23 mouse cellular contexts compared by ENCODE assay signal in the genomic region with DNA sequence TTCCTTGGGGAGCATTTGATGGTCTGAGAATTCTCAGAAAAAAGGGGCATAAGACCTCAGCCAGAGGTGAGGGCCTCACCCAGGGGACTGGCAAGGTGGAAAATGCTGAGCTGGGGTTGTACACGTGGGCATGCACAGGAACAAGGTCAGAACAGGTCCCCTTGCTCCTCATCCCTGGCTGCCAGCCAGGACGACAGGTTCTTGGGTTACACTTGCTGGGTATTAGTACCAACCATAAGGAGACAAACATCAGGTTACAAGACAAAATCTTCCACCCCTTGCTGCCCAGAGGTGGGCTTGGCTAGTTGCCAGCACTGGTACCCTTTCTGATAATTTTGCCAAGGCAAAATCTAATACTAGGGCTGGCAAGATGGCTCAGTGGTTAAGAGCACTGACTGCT. TPM values are rescaled to one million over a fixed set of nuclear protein-coding genes. Genes with fewer than 3 reads are reported as not detected.
DNase-seq lines count a peak whose midpoint lies in the region; ATAC-seq and TF ChIP-seq lines count a peak whose summit lies in the region.
"Had no signal": no experiment of that assay in that cellular context is flagged by ENCODE, and none has a peak within 500 bp of the region (broad histone marks: within the 10 kb centered on the region; RNA-seq: fewer than 3 reads in every experiment).

No protein-coding gene starts in this region.

- no peak for DNase-seq in embryonic facial prominence, embryonic 10.5 days (ENCODE audit: low spot score)
- DNase-seq in heart, postnatal 4 days: peak; percentile 15
- no peak for DNase-seq in limb, embryonic 10.5 days (ENCODE audit: low spot score)
- no peak for DNase-seq in lung, adult 2 months
- DNase-seq: forebrain, postnatal 0 days; heart, postnatal 10 days; kidney, adult 9 months; kidney, postnatal 25 days had no signal

- H3K27me3 ChIP-seq in embryonic facial prominence, embryonic 12.5 days: no peaks in the 10 kb centered on the region
- no peaks in the 10 kb centered on the region for H3K27me3 ChIP-seq in embryonic facial prominence, embryonic 10.5 days (replicated peaks; ENCODE audit: low read depth, poor library complexity, severe bottlenecking)
- no peaks in the 10 kb centered on the region for H3K27me3 ChIP-seq in heart, embryonic 12.5 days (replicated peaks)
- no peaks in the 10 kb centered on the region for H3K27me3 ChIP-seq in embryonic facial prominence, embryonic 13.5 days
- no peaks in the 10 kb centered on the region for H3K27me3 ChIP-seq in limb, embryonic 10.5 days (ENCODE audit: low read depth, poor library complexity, severe bottlenecking)
- H3K27me3 ChIP-seq: hindbrain, embryonic 13.5 days; intestine, embryonic 15.5 days had no signal

- peaks cover 29% of the 10 kb centered on the region for H3K4me1 ChIP-seq in embryonic facial prominence, embryonic 12.5 days
- H3K4me1 ChIP-seq in embryonic facial prominence, embryonic 10.5 days: peaks cover 44% of the 10 kb centered on the region
- H3K4me1 ChIP-seq in heart, embryonic 12.5 days (replicated peaks): peaks cover 33% of the 10 kb centered on the region
- peaks cover 40% of the 10 kb centered on the region for H3K4me1 ChIP-seq in embryonic facial prominence, embryonic 13.5 days
- H3K4me1 ChIP-seq in limb, embryonic 10.5 days: peaks cover 39% of the 10 kb centered on the region
- peaks cover 32% of the 10 kb centered on the region for H3K4me1 ChIP-seq in lung, adult 2 months (ENCODE audit: control insufficient read depth, insufficient read depth, low read length)

- H3K27ac ChIP-seq in embryonic facial prominence, embryonic 12.5 days: 0 out of 2 replicates have a peak overlapping the region, but pooled peaks have one; percentile 99
- H3K27ac ChIP-seq in embryonic facial prominence, embryonic 10.5 days (replicated peaks): no peak overlapping the region
- H3K27ac ChIP-seq in heart, embryonic 12.5 days (ENCODE audit: poor library complexity, severe bottlenecking): no peak overlapping the region
- H3K27ac ChIP-seq in embryonic facial prominence, embryonic 13.5 days: peak overlapping the region; percentile 99
- peak overlapping the region; percentile 100; the same call in 1 of the 2 replicates for H3K27ac ChIP-seq in limb, embryonic 10.5 days
- H3K27ac ChIP-seq: liver, embryonic 14.5 days had no signal

- no peak overlapping the region for H3K4me3 ChIP-seq in embryonic facial prominence, embryonic 12.5 days
- H3K4me3 ChIP-seq in embryonic facial prominence, embryonic 10.5 days: no peak overlapping the region
- H3K4me3 ChIP-seq in heart, embryonic 12.5 days: no peak overlapping the region
- H3K4me3 ChIP-seq in embryonic facial prominence, embryonic 13.5 days: no peak overlapping the region
- H3K4me3 ChIP-seq in limb, embryonic 10.5 days: no peak overlapping the region
- no peak overlapping the region for H3K4me3 ChIP-seq in lung, adult 2 months (replicated peaks; ENCODE audit: extremely low read depth, low read depth, low read length)
- H3K4me3 ChIP-seq: hindbrain, embryonic 13.5 days; intestine, embryonic 15.5 days; left cerebral cortex, adult 2 months had no signal

- no peak overlapping the region for H3K4me2 ChIP-seq in embryonic facial prominence, embryonic 12.5 days (replicated peaks)
- H3K4me2 ChIP-seq in heart, embryonic 12.5 days: no peak overlapping the region
- no peak overlapping the region for H3K4me2 ChIP-seq in embryonic facial prominence, embryonic 13.5 days
- H3K4me2 ChIP-seq: hindbrain, embryonic 13.5 days; intestine, embryonic 15.5 days; midbrain, embryonic 11.5 days had no signal

- no peaks in the 10 kb centered on the region for H3K9me3 ChIP-seq in embryonic facial prominence, embryonic 12.5 days
- no peaks in the 10 kb centered on the region for H3K9me3 ChIP-seq in embryonic facial prominence, embryonic 10.5 days
- no peaks in the 10 kb centered on the region for H3K9me3 ChIP-seq in heart, embryonic 12.5 days (replicated peaks)
- no peaks in the 10 kb centered on the region for H3K9me3 ChIP-seq in embryonic facial prominence, embryonic 13.5 days
- no peaks in the 10 kb centered on the region for H3K9me3 ChIP-seq in limb, embryonic 10.5 days (replicated peaks)
- H3K9me3 ChIP-seq: hindbrain, embryonic 13.5 days; intestine, embryonic 15.5 days had no signal

- H3K9ac ChIP-seq in embryonic facial prominence, embryonic 12.5 days: no peak overlapping the region
- no peak overlapping the region for H3K9ac ChIP-seq in heart, embryonic 12.5 days
- H3K9ac ChIP-seq in embryonic facial prominence, embryonic 13.5 days: no peak overlapping the region
- H3K9ac ChIP-seq: forebrain, postnatal 0 days; intestine, embryonic 15.5 days; liver, embryonic 14.5 days had no signal

- peaks cover 60% of the 10 kb centered on the region for H3K36me3 ChIP-seq in embryonic facial prominence, embryonic 12.5 days
- peaks cover 73% of the 10 kb centered on the region for H3K36me3 ChIP-seq in embryonic facial prominence, embryonic 10.5 days (replicated peaks)
- peaks cover 52% of the 10 kb centered on the region for H3K36me3 ChIP-seq in heart, embryonic 12.5 days
- H3K36me3 ChIP-seq in embryonic facial prominence, embryonic 13.5 days: peaks cover 54% of the 10 kb centered on the region
- H3K36me3 ChIP-seq in limb, embryonic 10.5 days: peaks cover 72% of the 10 kb centered on the region

- TF ChIP-seq CTCF in lung, adult 2 months (IDR thresholded peaks at IDR 0.05; ENCODE audit: insufficient read depth, low read length): no peak

- 74% methylated on average over 2 of the region's 2 CpGs for WGBS in embryonic facial prominence, embryonic 12.5 days
- WGBS in embryonic facial prominence, embryonic 10.5 days: 83% methylated on average over 2 of the region's 2 CpGs
- 80% methylated on average over 2 of the region's 2 CpGs for WGBS in heart, embryonic 12.5 days
- 66% methylated on average over 2 of the region's 2 CpGs for WGBS in embryonic facial prominence, embryonic 13.5 days
- 98% methylated on average over 2 of the region's 2 CpGs for WGBS in limb, embryonic 10.5 days
- WGBS in lung, adult 2 months: 88% methylated on average over 2 of the region's 2 CpGs

- no peak for TF ChIP-seq POLR2A in lung, adult 2 months (IDR thresholded peaks at IDR 0.05; ENCODE audit: borderline replicate concordance, extremely low read depth, low read depth, low read length)

- ATAC-seq in embryonic facial prominence, embryonic 12.5 days (ENCODE audit: insufficient number of reproducible peaks, insufficient read depth, low FRiP score, low TSS enrichment): no peak
- ATAC-seq in heart, embryonic 12.5 days (ENCODE audit: insufficient number of reproducible peaks, low FRiP score): no peak
- ATAC-seq in embryonic facial prominence, embryonic 13.5 days (ENCODE audit: insufficient number of reproducible peaks, insufficient read depth, low FRiP score, low TSS enrichment, low read depth): no peak
- ATAC-seq: forebrain, postnatal 0 days; intestine, embryonic 15.5 days; lung, postnatal 0 days had no signal

RNA-seq across cellular contexts. Expression of gene Limd2, which starts 1.6 kb away (rescaled TPM):
- polyA plus RNA-seq in embryonic facial prominence, embryonic 12.5 days (2016; fragmentation: Nextera tagmentation; extraction: Ambion mirVana): 467 and 469 TPM in 2 replicates
- 445 and 476 TPM in 2 replicates for polyA plus RNA-seq in embryonic facial prominence, embryonic 10.5 days (2016; fragmentation: Nextera tagmentation; extraction: Ambion mirVana)
- total RNA-seq in heart, postnatal 4 days (2021): 10 to 100 TPM; 21.6 to 21.8 TPM
- polyA plus RNA-seq in heart, embryonic 12.5 days (2016; fragmentation: Nextera tagmentation; extraction: Ambion mirVana): 125 and 135 TPM in 2 replicates
- polyA plus RNA-seq in embryonic facial prominence, embryonic 13.5 days (2015; fragmentation: Nextera tagmentation; extraction: Ambion mirVana): 367 and 452 TPM in 2 replicates
- polyA plus RNA-seq in limb, embryonic 10.5 days (2016; fragmentation: Nextera tagmentation; extraction: Ambion mirVana): 603 and 638 TPM in 2 replicates
- 72.7 and 114 TPM in 2 replicates for polyA plus RNA-seq in lung, adult 2 months (2012; rRNA removed)

RNA-seq across cellular contexts. Expression of gene Gm10840, which starts 1.6 kb away (rescaled TPM):
- not detected in 2 replicates for polyA plus RNA-seq in embryonic facial prominence, embryonic 12.5 days (2016; fragmentation: Nextera tagmentation; extraction: Ambion mirVana)
- 1.5 TPM in 1 of 2 replicates, not detected in the other for polyA plus RNA-seq in embryonic facial prominence, embryonic 10.5 days (2016; fragmentation: Nextera tagmentation; extraction: Ambion mirVana)
- not detected for total RNA-seq in heart, postnatal 4 days (2021)
- not detected in 2 replicates for polyA plus RNA-seq in heart, embryonic 12.5 days (2016; fragmentation: Nextera tagmentation; extraction: Ambion mirVana)
- not detected in 2 replicates for polyA plus RNA-seq in embryonic facial prominence, embryonic 13.5 days (2015; fragmentation: Nextera tagmentation; extraction: Ambion mirVana)
- polyA plus RNA-seq in limb, embryonic 10.5 days (2016; fragmentation: Nextera tagmentation; extraction: Ambion mirVana): 1.0 TPM in 1 of 2 replicates, not detected in the other
- not detected in 2 replicates for polyA plus RNA-seq in lung, adult 2 months (2012; rRNA removed)
- total RNA-seq: adrenal gland, adult 18-20 months; adrenal gland, postnatal 4 days; common myeloid progenitor, adult 5-6 weeks; forebrain, postnatal 0 days; heart, adult 8-10 months; heart, postnatal 10 days; left cerebral cortex, adult 2 months had no signal
- polyA plus RNA-seq: C2C12; embryonic facial prominence, embryonic 11.5 days; hindbrain, embryonic 13.5 days; intestine, embryonic 15.5 days; liver, embryonic 14.5 days; lung, postnatal 0 days; midbrain, embryonic 11.5 days had no signal

RNA-seq across cellular contexts. Expression of gene Strada, which starts 39.7 kb away (rescaled TPM):
- 34.8 and 35.4 TPM in 2 replicates for polyA plus RNA-seq in embryonic facial prominence, embryonic 12.5 days (2016; fragmentation: Nextera tagmentation; extraction: Ambion mirVana)
- polyA plus RNA-seq in embryonic facial prominence, embryonic 10.5 days (2016; fragmentation: Nextera tagmentation; extraction: Ambion mirVana): 40.0 and 40.4 TPM in 2 replicates
- 10 to 100 TPM; 12.5 to 13.4 TPM for total RNA-seq in heart, postnatal 4 days (2021)
- polyA plus RNA-seq in heart, embryonic 12.5 days (2016; fragmentation: Nextera tagmentation; extraction: Ambion mirVana): 22.4 and 22.6 TPM in 2 replicates
- polyA plus RNA-seq in embryonic facial prominence, embryonic 13.5 days (2015; fragmentation: Nextera tagmentation; extraction: Ambion mirVana): 34.8 and 35.8 TPM in 2 replicates
- polyA plus RNA-seq in limb, embryonic 10.5 days (2016; fragmentation: Nextera tagmentation; extraction: Ambion mirVana): 37.8 and 45.3 TPM in 2 replicates
- 24.5 and 33.3 TPM in 2 replicates for polyA plus RNA-seq in lung, adult 2 months (2012; rRNA removed)

RNA-seq across cellular contexts. Expression of gene Ccdc47, which starts 53.9 kb away (rescaled TPM):
- 79.4 and 81.7 TPM in 2 replicates for polyA plus RNA-seq in embryonic facial prominence, embryonic 12.5 days (2016; fragmentation: Nextera tagmentation; extraction: Ambion mirVana)
- 71.2 and 72.9 TPM in 2 replicates for polyA plus RNA-seq in embryonic facial prominence, embryonic 10.5 days (2016; fragmentation: Nextera tagmentation; extraction: Ambion mirVana)
- total RNA-seq in heart, postnatal 4 days (2021): 10 to 100 TPM; 75.3 to 77.2 TPM
- 90.3 and 93.1 TPM in 2 replicates for polyA plus RNA-seq in heart, embryonic 12.5 days (2016; fragmentation: Nextera tagmentation; extraction: Ambion mirVana)
- 81.4 and 93.3 TPM in 2 replicates for polyA plus RNA-seq in embryonic facial prominence, embryonic 13.5 days (2015; fragmentation: Nextera tagmentation; extraction: Ambion mirVana)
- polyA plus RNA-seq in limb, embryonic 10.5 days (2016; fragmentation: Nextera tagmentation; extraction: Ambion mirVana): 57.4 and 60.1 TPM in 2 replicates
- 12.8 and 21.5 TPM in 2 replicates for polyA plus RNA-seq in lung, adult 2 months (2012; rRNA removed)

RNA-seq across cellular contexts. Expression of gene Ddx42, which starts 54.5 kb away (rescaled TPM):
- 103 and 104 TPM in 2 replicates for polyA plus RNA-seq in embryonic facial prominence, embryonic 12.5 days (2016; fragmentation: Nextera tagmentation; extraction: Ambion mirVana)
- polyA plus RNA-seq in embryonic facial prominence, embryonic 10.5 days (2016; fragmentation: Nextera tagmentation; extraction: Ambion mirVana): 107 and 108 TPM in 2 replicates
- total RNA-seq in heart, postnatal 4 days (2021): 10 to 100 TPM; 42.8 to 44.2 TPM
- polyA plus RNA-seq in heart, embryonic 12.5 days (2016; fragmentation: Nextera tagmentation; extraction: Ambion mirVana): 59.1 and 60.7 TPM in 2 replicates
- 81.2 and 90.4 TPM in 2 replicates for polyA plus RNA-seq in embryonic facial prominence, embryonic 13.5 days (2015; fragmentation: Nextera tagmentation; extraction: Ambion mirVana)
- 94.9 and 108 TPM in 2 replicates for polyA plus RNA-seq in limb, embryonic 10.5 days (2016; fragmentation: Nextera tagmentation; extraction: Ambion mirVana)
- polyA plus RNA-seq in lung, adult 2 months (2012; rRNA removed): 8.8 and 13.3 TPM in 2 replicates

Comparison
In these comparisons a context has a peak if more than half of its experiments do, and no peak if none do; other contexts are left out.
1. H3K27ac ChIP-seq: peak in embryonic facial prominence, embryonic 12.5 days (single experiment), embryonic facial prominence, embryonic 13.5 days (single experiment) and limb, embryonic 10.5 days (single experiment); none in embryonic facial prominence, embryonic 10.5 days (single experiment) and heart, embryonic 12.5 days (single experiment).